Mouse (Mus musculus): ENCODE data around the gene Bmper. TPM values are rescaled to one million over a fixed set of nuclear protein-coding genes. Genes with fewer than 3 reads are reported as not detected.

The Bmper gene
- polyA plus RNA-seq, 1 experiment = not detected

GRCm38 (mm10) chr9:23364047-23364446 is 141.2 kb downstream of the Bmper start:
- H3K9me3 ChIP-seq (ENCODE audit: control insufficient read depth, low read length) = no peaks in the 10 kb centered on the region
- H3K27me3 ChIP-seq (ENCODE audit: control insufficient read depth) = no peaks in the 10 kb centered on the region
- H3K4me1 ChIP-seq (ENCODE audit: control insufficient read depth) = no peaks in the 10 kb centered on the region
- no peaks in the 10 kb centered on the region for H3K36me3 ChIP-seq (ENCODE audit: control insufficient read depth)
- TF ChIP-seq GATA1 (IDR thresholded peaks at IDR 0.05; ENCODE audit: low read length) (no peak), TAL1 (IDR thresholded peaks at IDR 0.05; ENCODE audit: low read length) (no peak)
- H3K4me3 ChIP-seq (replicated peaks) = no peak overlapping the region

- Histone ChIP-seq H3K4me3 (replicated peaks) (no peak overlapping the region), H3K27me3 (ENCODE audit: control insufficient read depth) (no peaks in the 10 kb centered on the region), H3K9me3 (ENCODE audit: control insufficient read depth, low read length) (no peaks in the 10 kb centered on the region), H3K36me3 (ENCODE audit: control insufficient read depth) (no peaks in the 10 kb centered on the region), H3K4me1 (ENCODE audit: control insufficient read depth) (no peaks in the 10 kb centered on the region)
- TF ChIP-seq TAL1 (IDR thresholded peaks at IDR 0.05; ENCODE audit: low read length) (no peak), GATA1 (IDR thresholded peaks at IDR 0.05; ENCODE audit: low read length) (no peak)
These were observed 145.2 kb downstream of the Bmper start for GRCm38 (mm10) chr9:23368124-23368523.

GRCm38 (mm10) chr9:23374789-23375460 is 152.0 kb downstream of the Bmper start:
- Histone ChIP-seq H3K4me1 (ENCODE audit: control insufficient read depth) (no peaks in the 10 kb centered on the region), H3K9me3 (ENCODE audit: control insufficient read depth, low read length) (no peaks in the 10 kb centered on the region), H3K36me3 (ENCODE audit: control insufficient read depth) (no peaks in the 10 kb centered on the region), H3K4me3 (replicated peaks) (no peak overlapping the region), H3K27me3 (ENCODE audit: control insufficient read depth) (no peaks in the 10 kb centered on the region)
- TF ChIP-seq TAL1 (IDR thresholded peaks at IDR 0.05; ENCODE audit: low read length) (no peak), GATA1 (IDR thresholded peaks at IDR 0.05; ENCODE audit: low read length) (no peak)

- Histone ChIP-seq H3K4me3 (replicated peaks) (no peak overlapping the region), H3K27me3 (ENCODE audit: control insufficient read depth) (no peaks in the 10 kb centered on the region), H3K4me1 (ENCODE audit: control insufficient read depth) (no peaks in the 10 kb centered on the region), H3K9me3 (ENCODE audit: control insufficient read depth, low read length) (no peaks in the 10 kb centered on the region), H3K36me3 (ENCODE audit: control insufficient read depth) (no peaks in the 10 kb centered on the region)
- no peak for TF ChIP-seq TAL1 (IDR thresholded peaks at IDR 0.05; ENCODE audit: low read length)
- no peak for TF ChIP-seq GATA1 (IDR thresholded peaks at IDR 0.05; ENCODE audit: low read length)
These were observed 155.2 kb downstream of the Bmper start for GRCm38 (mm10) chr9:23377831-23378730.

GRCm38 (mm10) chr9:23378731-23379170 is 155.9 kb downstream of the Bmper start:
- H3K9me3 ChIP-seq (ENCODE audit: control insufficient read depth, low read length) = no peaks in the 10 kb centered on the region
- H3K4me3 ChIP-seq (replicated peaks) = no peak overlapping the region
- no peaks in the 10 kb centered on the region for H3K36me3 ChIP-seq (ENCODE audit: control insufficient read depth)
- no peaks in the 10 kb centered on the region for H3K27me3 ChIP-seq (ENCODE audit: control insufficient read depth)
- TF ChIP-seq TAL1 (IDR thresholded peaks at IDR 0.05; ENCODE audit: low read length) (no peak), GATA1 (IDR thresholded peaks at IDR 0.05; ENCODE audit: low read length) (no peak)
- H3K4me1 ChIP-seq (ENCODE audit: control insufficient read depth) = no peaks in the 10 kb centered on the region

GRCm38 (mm10) chr9:23380171-23380835 is 157.4 kb downstream of the Bmper start:
- H3K4me3 ChIP-seq (replicated peaks) = no peak overlapping the region
- no peaks in the 10 kb centered on the region for H3K36me3 ChIP-seq (ENCODE audit: control insufficient read depth)
- H3K4me1 ChIP-seq (ENCODE audit: control insufficient read depth) = no peaks in the 10 kb centered on the region
- TF ChIP-seq GATA1 (IDR thresholded peaks at IDR 0.05; ENCODE audit: low read length) = no peak
- TF ChIP-seq TAL1 (IDR thresholded peaks at IDR 0.05; ENCODE audit: low read length) = no peak
- no peaks in the 10 kb centered on the region for H3K27me3 ChIP-seq (ENCODE audit: control insufficient read depth)
- no peaks in the 10 kb centered on the region for H3K9me3 ChIP-seq (ENCODE audit: control insufficient read depth, low read length)

- H3K36me3 ChIP-seq (ENCODE audit: control insufficient read depth) = no peaks in the 10 kb centered on the region
- H3K4me1 ChIP-seq (ENCODE audit: control insufficient read depth) = no peaks in the 10 kb centered on the region
- H3K4me3 ChIP-seq (replicated peaks) = no peak overlapping the region
- TF ChIP-seq GATA1 (IDR thresholded peaks at IDR 0.05; ENCODE audit: low read length) = no peak
- TF ChIP-seq TAL1 (IDR thresholded peaks at IDR 0.05; ENCODE audit: low read length) = no peak
- H3K9me3 ChIP-seq (ENCODE audit: control insufficient read depth, low read length) = no peaks in the 10 kb centered on the region
- no peaks in the 10 kb centered on the region for H3K27me3 ChIP-seq (ENCODE audit: control insufficient read depth)
These were observed 160.4 kb downstream of the Bmper start for GRCm38 (mm10) chr9:23383291-23383690.

GRCm38 (mm10) chr9:23383837-23384236 is 161.0 kb downstream of the Bmper start:
- Histone ChIP-seq H3K4me1 (ENCODE audit: control insufficient read depth) (no peaks in the 10 kb centered on the region), H3K4me3 (replicated peaks) (no peak overlapping the region), H3K9me3 (ENCODE audit: control insufficient read depth, low read length) (no peaks in the 10 kb centered on the region), H3K36me3 (ENCODE audit: control insufficient read depth) (no peaks in the 10 kb centered on the region), H3K27me3 (ENCODE audit: control insufficient read depth) (no peaks in the 10 kb centered on the region)
- no peak for TF ChIP-seq TAL1 (IDR thresholded peaks at IDR 0.05; ENCODE audit: low read length)
- TF ChIP-seq GATA1 (IDR thresholded peaks at IDR 0.05; ENCODE audit: low read length) = no peak

GRCm38 (mm10) chr9:23384880-23385279 is 162.0 kb downstream of the Bmper start:
- no peak overlapping the region for H3K4me3 ChIP-seq (replicated peaks)
- no peaks in the 10 kb centered on the region for H3K9me3 ChIP-seq (ENCODE audit: control insufficient read depth, low read length)
- TF ChIP-seq GATA1 (IDR thresholded peaks at IDR 0.05; ENCODE audit: low read length) (no peak), TAL1 (IDR thresholded peaks at IDR 0.05; ENCODE audit: low read length) (no peak)
- no peaks in the 10 kb centered on the region for H3K27me3 ChIP-seq (ENCODE audit: control insufficient read depth)
- H3K4me1 ChIP-seq (ENCODE audit: control insufficient read depth) = no peaks in the 10 kb centered on the region
- H3K36me3 ChIP-seq (ENCODE audit: control insufficient read depth) = no peaks in the 10 kb centered on the region

All from erythroblast, embryonic 14.5 days (primary cell).